In genomic region chr7:79226834-79227486, GRCm38 (mm10) we compare ENCODE assay signal across 23 mouse cellular contexts. TPM values are rescaled to one million over a fixed set of nuclear protein-coding genes. Genes with fewer than 3 reads are reported as not detected.
DNase-seq lines count a peak whose midpoint lies in the region; ATAC-seq and TF ChIP-seq lines count a peak whose summit lies in the region.
"Had no signal": no experiment of that assay in that cellular context is flagged by ENCODE, and none has a peak within 500 bp of the region (broad histone marks: within the 10 kb centered on the region; RNA-seq: fewer than 3 reads in every experiment).

No protein-coding gene starts in this region.

- no peaks in the 10 kb centered on the region for H3K9me3 ChIP-seq in midbrain, postnatal 0 days (ENCODE audit: low read length)
- H3K9me3 ChIP-seq: G1E; hindbrain, embryonic 12.5 days; hindbrain, embryonic 15.5 days had no signal

- H3K4me2 ChIP-seq in midbrain, postnatal 0 days (ENCODE audit: low read depth, low read length, poor library complexity, severe bottlenecking) = no peak overlapping the region
- H3K4me2 ChIP-seq: heart, embryonic 11.5 days; hindbrain, embryonic 12.5 days; hindbrain, embryonic 15.5 days had no signal

- no peak for TF ChIP-seq CTCF in kidney, adult 2 months (conservative IDR thresholded peaks at IDR 0.05; ENCODE audit: insufficient read depth, insufficient read length, low read depth, low read length)
- TF ChIP-seq CTCF in midbrain, postnatal 0 days (IDR thresholded peaks at IDR 0.05) = no peak

- ATAC-seq in midbrain, postnatal 0 days (ENCODE audit: low FRiP score) = no peak
- ATAC-seq: activated CD4-positive, CD25-positive, alpha-beta regulatory T cell, adult 4 months; forebrain, postnatal 0 days; intestine, postnatal 0 days had no signal

- whole genome bisulfite sequencing in kidney, adult 2 months = 73% methylated on average over 6 of the region's 10 CpGs
- WGBS in midbrain, postnatal 0 days = 88% methylated on average over 8 of the region's 10 CpGs

- no peaks in the 10 kb centered on the region for H3K27me3 ChIP-seq in kidney, adult 2 months (replicated peaks; ENCODE audit: control insufficient read depth, insufficient read depth, low read length)
- H3K27me3 ChIP-seq in midbrain, postnatal 0 days (ENCODE audit: insufficient read depth, low read length) = no peaks in the 10 kb centered on the region
- H3K27me3 ChIP-seq: hindbrain, embryonic 12.5 days; hindbrain, embryonic 15.5 days had no signal

- no peaks in the 10 kb centered on the region for H3K4me1 ChIP-seq in kidney, adult 2 months (ENCODE audit: control insufficient read depth, insufficient read depth, low read length)
- no peaks in the 10 kb centered on the region for H3K4me1 ChIP-seq in midbrain, postnatal 0 days (ENCODE audit: insufficient read depth, low read length)
- H3K4me1 ChIP-seq: hindbrain, embryonic 12.5 days had no signal

- H3K27ac ChIP-seq in kidney, adult 2 months (ENCODE audit: insufficient read depth, low read depth, low read length) = no peak overlapping the region
- H3K27ac ChIP-seq in midbrain, postnatal 0 days (ENCODE audit: low read depth, low read length) = no peak overlapping the region
- H3K27ac ChIP-seq: gastrocnemius, adult 2 months; heart, adult 2 months; hindbrain, embryonic 12.5 days; hindbrain, embryonic 15.5 days had no signal

- no peak overlapping the region for H3K9ac ChIP-seq in midbrain, postnatal 0 days (replicated peaks; ENCODE audit: low read length, poor library complexity, severe bottlenecking)
- H3K9ac ChIP-seq: forebrain, postnatal 0 days; hindbrain, embryonic 12.5 days; hindbrain, embryonic 15.5 days had no signal

- H3K4me3 ChIP-seq in kidney, adult 2 months (ENCODE audit: insufficient read depth, low read depth, low read length) = no peak overlapping the region
- H3K4me3 ChIP-seq in midbrain, postnatal 0 days (ENCODE audit: low read depth, low read length) = no peak overlapping the region
- H3K4me3 ChIP-seq: gastrocnemius, adult 2 months; heart, adult 2 months; hindbrain, embryonic 12.5 days; hindbrain, embryonic 15.5 days had no signal

- no peaks in the 10 kb centered on the region for H3K36me3 ChIP-seq in kidney, adult 2 months (ENCODE audit: control insufficient read depth, insufficient read depth, low read length)
- H3K36me3 ChIP-seq in midbrain, postnatal 0 days (ENCODE audit: insufficient read depth, low read length) = no peaks in the 10 kb centered on the region
- H3K36me3 ChIP-seq: G1E; hindbrain, embryonic 12.5 days; hindbrain, embryonic 15.5 days had no signal

- DNase-seq in kidney, adult 2 months = peak; percentile 23
- no peak for DNase-seq in kidney, adult 11 months
- DNase-seq in ES-CJ7 (ENCODE audit: low read depth, low spot score) = peak; percentile 56
- DNase-seq in fat pad, adult 2 months (ENCODE audit: extremely low read depth, low read depth, low spot score) = peak; percentile 65
- DNase-seq in midbrain, postnatal 0 days (ENCODE audit: low spot score) = no peak
- no peak for DNase-seq in thymus, postnatal 4 days
- DNase-seq: adrenal gland, adult 8-10 months; adrenal gland, postnatal 25 days; B cell, adult 2 months; cerebellum, adult 11-12 months; cerebellum, adult 8-10 months; cerebellum, postnatal 10 days; cerebellum, postnatal 36 days; forebrain, postnatal 0 days; gastrocnemius, adult 2 months; gastrocnemius, postnatal 14 days; heart, adult 2 months had no signal

- no peak for TF ChIP-seq POLR2A in kidney, adult 2 months (IDR thresholded peaks at IDR 0.05; ENCODE audit: low read depth, low read length)

RNA-seq across cellular contexts. Expression of gene Abhd2, which starts 46.0 kb away (rescaled TPM):
- 29.4 and 33.3 TPM in 2 replicates for polyA plus RNA-seq in kidney, adult 2 months (2012; rRNA removed)
- 83.2 and 85.7 TPM in 2 replicates for total RNA-seq in midbrain, postnatal 0 days (2014; rRNA removed)
- polyA plus RNA-seq in midbrain, postnatal 0 days (2015; fragmentation: Nextera tagmentation; extraction: Ambion mirVana) = 18.1 and 23.0 TPM in 2 replicates

Comparison
In these comparisons a context has a peak if more than half of its experiments do, and no peak if none do; other contexts are left out.
1. DNase-seq: peak in kidney, adult 2 months (single experiment), ES-CJ7 (single experiment) and fat pad, adult 2 months (single experiment); none in kidney, adult 11 months (single experiment), midbrain, postnatal 0 days (single experiment) and thymus, postnatal 4 days (single experiment).